Mouse (Mus musculus) heart, adult 9 months (tissue): ENCODE data around the gene Ptgfrn.
A peak's percentile ranks its signal among the peaks of the same experiment; 100 is the strongest.

Experiments
- DNase-seq, 2 experiments: peaks; one replicate each; pipeline ENCODE4 v3.0.0; 2022; ENCODE audit warnings: low spot score in 2 of 2

Gene Ptgfrn

GRCm38 (mm10) chr3:101116431-101117385 is 6.6 kb upstream of the Ptgfrn start:
- DNase-seq = no peak

GRCm38 (mm10) chr3:101112518-101112894 is 2.4 kb upstream of the Ptgfrn start:
- no peak for DNase-seq

DNA sequence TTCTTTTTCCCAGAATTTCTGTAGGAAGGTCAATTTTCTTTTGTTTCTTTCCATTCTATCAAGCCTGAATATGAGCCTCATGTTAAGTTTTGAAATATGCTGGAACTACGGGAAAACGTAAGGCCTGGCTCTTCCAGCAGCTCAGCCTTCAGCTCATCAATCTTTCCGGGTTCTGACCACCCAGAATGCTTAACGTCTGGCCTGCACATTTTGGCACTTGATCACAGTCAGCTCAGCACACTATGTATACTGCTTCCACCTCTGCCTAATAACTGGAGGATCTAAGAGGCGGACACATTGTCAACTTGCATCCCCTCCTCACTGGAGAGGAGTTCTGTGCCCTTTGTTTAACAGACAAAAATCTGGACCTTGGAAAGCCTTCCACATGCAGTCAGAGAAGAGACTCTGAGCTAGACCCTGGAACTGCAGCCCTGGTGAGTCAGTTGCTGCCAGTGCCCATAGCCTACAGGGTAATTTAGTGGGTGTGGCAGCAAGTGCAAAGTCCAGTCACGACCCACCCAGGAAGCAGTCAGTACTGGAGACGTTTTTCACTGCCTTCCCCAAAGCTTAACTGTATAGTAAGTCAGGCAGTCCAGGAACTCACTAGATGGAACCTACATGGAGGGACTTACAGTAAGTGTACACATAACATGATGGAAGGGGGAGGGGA is 1.9 kb upstream of the Ptgfrn start:
- no peak for DNase-seq

- DNase-seq = no peak
These were observed 1.2 kb upstream of the Ptgfrn start for GRCm38 (mm10) chr3:101111321-101111720.

GRCm38 (mm10) chr3:101110838-101111103 is 693 bp upstream of the Ptgfrn start:
- DNase-seq = no peak

DNA sequence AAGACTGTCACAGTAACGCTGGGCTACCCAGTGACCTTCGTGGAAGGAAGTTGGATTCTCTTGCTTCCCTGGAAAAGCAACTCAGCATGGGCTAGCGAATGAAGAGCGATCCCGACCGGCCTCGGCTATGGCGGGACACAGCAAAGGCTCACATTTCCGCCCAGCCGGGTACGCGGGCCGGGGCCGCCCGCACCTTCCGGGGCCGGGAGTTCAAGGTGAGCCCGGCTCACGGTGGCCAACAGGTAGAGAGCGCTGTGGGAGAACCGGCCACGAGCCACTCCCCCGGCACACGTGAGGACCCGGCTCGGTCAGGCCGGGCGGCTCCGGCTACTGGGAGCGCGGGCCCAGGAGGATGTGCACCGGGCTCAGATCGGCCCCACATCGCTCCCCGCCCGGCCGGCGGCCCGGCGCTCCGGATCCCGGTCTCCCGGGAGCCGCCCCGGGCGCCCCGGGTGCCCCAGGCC is 488 bp downstream of the Ptgfrn start:
- DNase-seq = peak in 1 of 2 experiments; percentile 18

DNA sequence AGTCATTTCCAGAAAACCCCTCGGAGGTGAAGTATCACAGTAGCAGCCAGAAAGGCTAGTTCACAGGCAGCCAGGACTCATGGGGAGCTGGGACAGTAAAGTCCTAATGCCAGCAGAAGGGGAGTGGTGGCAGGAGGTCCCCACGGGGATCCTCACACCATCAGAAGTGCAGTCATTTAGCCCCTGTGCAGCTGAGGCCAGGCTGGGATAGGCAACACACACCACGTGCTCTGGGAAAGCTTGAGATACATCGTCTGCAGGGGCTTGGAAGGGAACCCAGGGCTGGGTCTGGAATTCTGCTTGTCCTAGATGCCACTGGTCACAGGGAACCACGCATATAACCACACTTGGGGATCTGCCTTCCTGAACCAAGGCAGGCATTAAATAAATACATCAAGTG is 1.2 kb downstream of the Ptgfrn start:
- DNase-seq = no peak

GRCm38 (mm10) chr3:101108282-101108681 is 1.8 kb downstream of the Ptgfrn start:
- no peak for DNase-seq

DNA sequence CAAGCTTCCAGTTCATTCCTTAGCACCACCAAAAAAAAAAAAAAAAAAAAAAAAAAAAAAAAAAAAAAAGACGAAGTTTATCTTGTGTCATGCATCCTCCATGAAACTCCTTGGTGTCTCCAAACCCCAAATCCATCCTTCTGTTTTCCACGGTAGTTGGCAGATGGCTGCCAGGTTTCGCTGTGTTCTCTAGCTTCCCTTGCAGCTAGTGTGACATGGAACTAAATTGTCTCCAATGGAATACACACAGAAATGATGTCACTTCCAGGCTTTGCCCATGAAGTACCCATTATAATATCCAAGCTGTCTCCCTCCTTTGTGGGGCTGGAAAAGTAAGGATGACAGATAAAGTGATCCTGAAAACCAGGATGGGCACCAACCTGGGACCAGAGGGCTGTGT is 3.8 kb downstream of the Ptgfrn start:
- no peak for DNase-seq

GRCm38 (mm10) chr3:101105486-101105885 is 4.6 kb downstream of the Ptgfrn start:
- DNase-seq = no peak

DNA sequence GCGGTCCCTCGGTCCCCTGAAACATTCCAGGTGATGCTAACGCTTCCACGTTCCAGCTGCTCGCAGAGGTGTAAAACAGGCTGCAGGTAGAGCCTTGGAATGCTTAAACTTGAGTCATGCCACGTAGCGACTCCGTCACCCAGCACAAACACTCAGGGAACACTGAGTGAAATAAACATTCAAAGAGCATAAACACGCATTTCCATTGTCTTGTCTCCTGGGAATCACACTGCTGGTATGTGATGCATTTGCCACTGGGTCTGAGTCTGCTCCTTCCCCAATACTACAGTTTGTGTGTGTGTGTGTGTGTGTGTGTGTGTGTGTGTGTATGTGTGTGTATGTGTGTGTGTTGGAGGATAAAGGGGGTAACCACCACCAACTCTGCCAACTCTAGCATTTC is 5.2 kb downstream of the Ptgfrn start:
- no peak for DNase-seq

DNA sequence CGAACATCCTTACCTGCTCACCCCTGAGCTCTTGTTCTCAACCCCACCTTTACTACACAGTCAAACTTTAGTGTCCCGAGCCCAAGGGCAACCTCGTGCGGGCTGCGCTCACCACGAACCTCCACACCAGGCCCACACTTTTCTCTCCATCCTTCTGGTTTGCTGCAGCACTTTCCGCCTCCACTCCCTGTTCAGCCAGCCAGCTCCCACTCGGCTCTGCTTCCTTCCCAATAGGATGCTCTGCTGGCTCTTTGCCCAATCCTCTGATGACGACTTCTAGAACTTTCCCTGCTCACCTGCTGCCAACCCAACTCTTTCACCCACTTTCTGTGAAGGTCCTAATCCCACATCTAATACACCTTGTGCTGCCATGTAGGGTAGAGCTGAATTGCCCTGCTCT is 6.3 kb downstream of the Ptgfrn start:
- no peak for DNase-seq

- DNase-seq = no peak
These were observed 8.0 kb downstream of the Ptgfrn start for GRCm38 (mm10) chr3:101102106-101102505.

DNA sequence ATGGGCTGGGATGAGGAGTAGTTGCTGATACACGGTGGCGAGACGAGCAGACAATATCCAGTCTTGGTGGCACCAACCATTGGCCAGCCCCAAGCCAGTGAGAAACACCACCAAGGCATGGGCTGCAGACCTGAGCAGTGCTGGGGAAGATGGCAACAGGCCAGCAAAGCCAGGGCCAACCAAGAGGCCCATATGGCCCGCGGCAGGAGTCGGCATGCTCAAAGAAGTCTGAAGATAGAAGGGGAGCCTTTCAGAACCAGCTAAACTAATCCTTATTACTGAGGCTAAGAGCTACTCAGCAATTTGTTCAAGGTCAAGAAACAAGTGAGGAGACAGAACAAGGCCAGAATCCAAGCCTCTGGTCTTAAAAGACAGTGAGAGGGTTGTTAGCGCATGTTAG is 8.9 kb downstream of the Ptgfrn start:
- no peak for DNase-seq

- DNase-seq = no peak
These were observed 10.2 kb downstream of the Ptgfrn start for GRCm38 (mm10) chr3:101099701-101100357.

DNA sequence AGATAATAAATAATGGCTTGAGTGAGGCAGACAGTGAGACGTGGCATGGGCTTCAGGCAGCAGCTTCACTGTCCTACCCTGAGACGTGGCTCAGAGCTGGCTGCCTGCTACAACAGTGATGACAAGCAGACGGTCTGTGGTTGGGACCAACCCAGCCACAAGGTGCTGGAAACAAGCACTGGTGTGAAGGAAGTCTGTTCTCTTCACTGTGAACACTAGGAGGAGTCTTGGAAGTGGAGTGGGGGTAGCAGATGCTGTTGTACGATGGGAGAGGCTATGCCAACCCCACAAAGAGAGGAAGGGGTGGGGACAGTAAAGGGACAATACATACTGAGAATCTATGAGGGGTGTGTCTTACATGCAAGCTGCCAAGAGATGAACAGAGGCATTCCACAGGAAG is 12.0 kb downstream of the Ptgfrn start:
- DNase-seq = no peak

- no peak for DNase-seq
These were observed 12.8 kb downstream of the Ptgfrn start for GRCm38 (mm10) chr3:101097146-101097800.

DNA sequence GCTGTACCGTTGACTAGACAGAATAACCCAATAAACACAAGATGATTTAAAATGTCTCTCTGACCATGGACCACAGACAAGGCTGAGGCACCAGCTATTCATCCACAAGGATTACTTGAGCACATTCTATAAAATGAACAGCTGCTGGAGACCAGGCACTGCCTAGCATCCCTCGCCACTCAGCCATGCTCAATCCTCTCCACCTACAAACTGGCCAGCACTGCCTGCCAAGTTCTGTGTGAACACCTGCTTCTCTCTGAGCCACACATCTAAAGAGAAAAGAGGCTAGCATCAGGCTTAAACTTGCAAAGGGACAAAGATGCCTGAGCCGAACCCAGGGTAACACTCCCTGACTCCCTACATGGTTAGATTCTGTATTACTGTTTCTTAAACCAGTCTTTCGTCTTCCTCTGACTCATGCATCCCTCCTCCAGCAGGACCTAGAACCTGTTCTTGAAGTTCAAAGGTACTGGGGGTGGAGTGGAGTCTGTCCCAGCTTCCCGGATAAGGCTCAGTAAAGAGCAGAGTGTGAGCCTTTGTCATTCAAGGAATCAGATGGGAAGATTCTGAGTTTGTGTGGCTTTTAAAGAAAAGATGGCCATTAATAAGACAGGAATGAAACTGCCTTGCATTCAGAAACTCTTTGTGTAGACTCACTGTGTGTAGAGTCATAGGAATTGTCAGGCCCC is 14.2 kb downstream of the Ptgfrn start:
- DNase-seq = no peak

GRCm38 (mm10) chr3:101092202-101092601 is 17.9 kb downstream of the Ptgfrn start:
- no peak for DNase-seq

DNA sequence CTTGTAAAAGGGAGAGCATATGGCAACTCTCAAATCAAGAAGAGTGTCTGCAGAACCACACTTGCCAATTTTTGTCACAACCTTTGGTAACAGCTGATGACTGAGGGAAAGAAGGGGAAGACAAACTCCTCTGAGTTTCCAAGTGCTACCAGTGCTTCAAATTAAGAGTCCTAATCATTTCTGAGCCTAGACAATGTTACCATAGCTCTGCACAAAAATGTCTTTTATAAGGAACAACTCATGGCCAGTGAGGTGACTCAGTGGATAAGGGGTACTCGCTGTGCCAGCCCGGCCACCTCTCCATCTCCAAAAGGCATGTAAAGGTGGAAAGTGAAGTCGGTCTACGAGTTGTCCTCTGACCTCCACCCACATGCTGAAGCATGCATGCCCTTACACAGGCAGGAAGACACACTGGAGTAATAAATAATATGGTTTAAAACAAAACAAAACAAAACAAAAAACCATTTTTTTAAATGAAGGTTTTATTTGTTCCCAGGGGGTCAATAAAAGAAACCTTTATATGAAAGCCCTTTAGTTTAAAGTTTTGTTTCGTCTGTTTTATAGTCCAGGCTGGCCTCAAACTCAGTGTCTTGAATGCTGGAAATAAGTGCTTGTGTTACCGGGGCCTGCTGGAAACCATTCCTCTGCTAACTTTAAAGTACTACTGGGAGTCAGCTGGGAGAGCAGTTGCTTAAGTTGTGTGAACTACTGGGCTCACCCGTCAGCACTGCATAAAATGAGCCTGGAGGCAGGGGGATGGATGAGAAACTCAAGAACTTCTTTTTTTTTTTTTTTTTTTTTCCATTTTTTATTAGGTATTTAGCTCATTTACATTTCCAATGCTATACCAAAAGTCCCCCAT is 23.3 kb downstream of the Ptgfrn start:
- DNase-seq = no peak

DNA sequence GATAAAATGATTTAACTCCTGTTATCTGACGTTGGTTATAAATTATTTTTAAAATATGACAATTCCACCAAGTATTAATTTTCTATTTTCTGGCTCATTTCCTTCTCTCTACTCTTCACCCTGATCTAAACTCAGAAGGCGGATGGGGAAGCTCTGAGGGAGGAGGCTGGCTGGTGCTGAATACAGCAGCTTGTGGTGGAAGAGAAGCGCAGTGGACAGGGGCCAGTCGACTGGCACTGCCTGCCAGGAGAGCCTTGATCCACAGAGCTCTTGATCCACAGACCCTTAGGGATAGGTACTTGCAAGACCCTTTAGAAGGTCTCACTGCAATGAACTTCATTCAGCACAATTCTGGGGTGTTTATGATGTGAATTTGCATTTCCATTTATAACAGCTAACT is 29.2 kb downstream of the Ptgfrn start:
- no peak for DNase-seq
